Mouse (Mus musculus): ENCODE data around the gene Gm17409. TPM values are rescaled to one million over a fixed set of nuclear protein-coding genes. Genes with fewer than 3 reads are reported as not detected.

The Gm17409 gene
- total RNA-seq, 2 experiments from 2014 or later = not detected

- no peak for DNase-seq (ENCODE audit: extremely low spot score in 1 of 2, low spot score in 2 of 2)
- intact Hi-C loops (cut with DNase I) = loop anchor here (5.0 kb wide), 1 partner anchor 88 kb away; the partner anchor contains the start of genes Acvr1 and Upp2
These were observed 9.6 kb downstream of the Gm17409 start for GRCm38 (mm10) chr2:58479536-58479935.

GRCm38 (mm10) chr2:58480764-58481163, 10.8 kb downstream of the Gm17409 start:
- no peak for DNase-seq (ENCODE audit: extremely low spot score in 1 of 2, low spot score in 2 of 2)
- intact Hi-C loops (cut with DNase I) = no loop called here

- intact Hi-C loops (cut with DNase I) = no loop called here
- no peak for DNase-seq (ENCODE audit: extremely low spot score in 1 of 2, low spot score in 2 of 2)
These were observed 11.7 kb downstream of the Gm17409 start for GRCm38 (mm10) chr2:58481450-58482100.

- no peak for DNase-seq (ENCODE audit: extremely low spot score in 1 of 2, low spot score in 2 of 2)
- intact Hi-C loops (cut with DNase I) = no loop called here
These were observed 14.5 kb downstream of the Gm17409 start for GRCm38 (mm10) chr2:58484284-58484965.

- intact Hi-C loops (cut with DNase I) = no loop called here
- DNase-seq (ENCODE audit: extremely low spot score in 1 of 2, low spot score in 2 of 2) = peak in 1 of 2 experiments; percentile 36
These were observed 15.2 kb downstream of the Gm17409 start for GRCm38 (mm10) chr2:58485152-58485551.

DNA sequence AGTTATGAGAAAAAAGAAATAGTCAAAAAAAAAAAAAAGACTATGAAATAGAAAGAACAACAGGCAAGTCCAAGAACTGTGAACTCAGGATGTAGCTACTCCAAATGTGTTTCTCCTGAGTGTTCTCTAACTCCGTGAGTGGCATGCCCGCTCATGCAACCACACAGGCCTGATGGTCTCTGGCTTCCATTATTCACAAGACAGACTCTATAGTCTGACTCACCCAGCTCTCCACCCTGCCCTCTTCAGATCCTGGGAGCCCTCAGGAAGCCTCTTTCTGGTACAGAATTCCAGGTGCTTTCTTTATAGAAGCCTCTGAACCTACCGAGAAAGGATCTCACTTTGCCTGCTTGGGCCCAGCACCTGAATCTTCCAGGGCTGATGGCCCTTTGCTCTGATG, 15.8 kb downstream of the Gm17409 start:
- DNase-seq (ENCODE audit: extremely low spot score in 1 of 2, low spot score in 2 of 2) = no peak
- intact Hi-C loops (cut with DNase I) = no loop called here

- DNase-seq (ENCODE audit: extremely low spot score in 1 of 2, low spot score in 2 of 2) = no peak
- intact Hi-C loops (cut with DNase I) = no loop called here
These were observed 16.7 kb downstream of the Gm17409 start for GRCm38 (mm10) chr2:58486441-58487278.

DNA sequence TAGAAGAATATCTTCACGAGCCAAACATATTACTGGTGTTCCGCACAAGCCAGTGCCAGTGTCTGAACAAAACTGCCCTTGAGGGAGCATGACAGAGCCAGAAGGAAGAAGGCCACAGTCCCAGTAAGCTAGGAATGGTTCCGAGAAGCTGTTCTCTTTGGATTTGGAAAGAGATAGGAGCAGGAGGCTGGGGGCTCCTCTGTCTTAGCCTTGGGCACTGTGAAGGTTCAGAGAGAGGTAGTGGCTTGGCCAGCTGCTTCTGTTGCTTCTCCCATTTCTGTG, 17.3 kb downstream of the Gm17409 start:
- no peak for DNase-seq (ENCODE audit: extremely low spot score in 1 of 2, low spot score in 2 of 2)
- intact Hi-C loops (cut with DNase I) = no loop called here

DNA sequence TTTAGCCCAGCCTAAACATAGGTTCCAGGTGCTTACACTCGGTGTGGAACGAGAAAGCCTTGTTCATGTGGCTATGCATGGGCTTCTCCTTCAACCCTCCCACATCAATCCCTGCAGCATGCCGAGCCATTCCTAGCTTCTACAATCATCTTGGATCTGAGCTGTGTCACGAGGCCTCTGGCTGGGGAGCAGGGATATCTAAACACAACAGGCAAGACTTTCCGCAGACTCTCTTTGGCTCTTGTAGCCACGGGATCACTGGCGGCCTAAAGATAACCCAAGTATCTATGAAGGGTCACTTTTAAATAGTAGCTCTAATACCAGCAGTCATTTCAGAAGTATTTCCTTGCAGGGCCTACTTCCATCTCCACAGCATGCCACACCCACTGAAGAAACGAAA, 18.5 kb downstream of the Gm17409 start:
- DNase-seq (ENCODE audit: extremely low spot score in 1 of 2, low spot score in 2 of 2) = no peak
- intact Hi-C loops (cut with DNase I) = no loop called here

GRCm38 (mm10) chr2:58489275-58489674, 19.4 kb downstream of the Gm17409 start:
- intact Hi-C loops (cut with DNase I) = no loop called here
- no peak for DNase-seq (ENCODE audit: extremely low spot score in 1 of 2, low spot score in 2 of 2)

- DNase-seq (ENCODE audit: extremely low spot score in 1 of 2, low spot score in 2 of 2) = no peak
- intact Hi-C loops (cut with DNase I) = no loop called here
These were observed 24.0 kb downstream of the Gm17409 start for GRCm38 (mm10) chr2:58493685-58494635.

GRCm38 (mm10) chr2:58495271-58495670, 25.4 kb downstream of the Gm17409 start:
- DNase-seq (ENCODE audit: extremely low spot score in 1 of 2, low spot score in 2 of 2) = no peak
- intact Hi-C loops (cut with DNase I) = no loop called here

DNA sequence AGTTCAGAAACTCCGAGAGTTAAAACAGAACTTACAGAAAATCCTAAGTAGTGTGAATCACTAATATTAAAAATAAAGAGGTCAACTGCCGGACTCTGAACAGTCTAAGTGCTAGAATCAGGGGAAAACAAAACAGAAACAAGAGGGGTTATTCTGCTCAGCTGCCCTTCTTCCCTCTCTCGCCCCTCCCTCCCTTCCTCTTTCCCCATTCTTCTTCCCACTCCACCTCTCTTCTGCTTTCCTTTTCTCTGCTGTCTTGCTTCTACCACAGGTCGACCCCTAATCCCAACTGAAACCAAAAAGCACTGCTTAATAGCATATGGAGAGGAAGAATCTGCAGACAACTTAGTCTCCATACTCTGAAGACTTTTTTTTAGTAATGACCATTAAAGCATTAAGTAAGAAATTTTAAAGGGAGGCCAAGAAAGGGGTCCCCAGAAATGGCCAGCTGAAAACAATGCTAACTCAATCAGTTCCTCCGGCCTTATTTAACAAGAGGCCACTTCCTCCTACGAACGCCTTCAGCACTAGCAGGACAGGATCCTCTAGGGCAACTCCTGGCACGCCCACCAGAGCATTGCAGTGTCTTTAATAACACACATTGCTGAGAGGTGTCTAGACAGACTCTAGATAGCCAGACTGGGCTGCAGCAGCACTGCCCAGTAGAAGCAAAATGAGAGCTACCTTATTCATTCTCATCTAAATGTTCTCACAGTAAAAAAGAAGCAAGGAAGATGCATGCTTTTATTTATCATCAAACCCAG, 26.9 kb downstream of the Gm17409 start:
- no peak for DNase-seq (ENCODE audit: extremely low spot score in 1 of 2, low spot score in 2 of 2)
- intact Hi-C loops (cut with DNase I) = no loop called here

DNA sequence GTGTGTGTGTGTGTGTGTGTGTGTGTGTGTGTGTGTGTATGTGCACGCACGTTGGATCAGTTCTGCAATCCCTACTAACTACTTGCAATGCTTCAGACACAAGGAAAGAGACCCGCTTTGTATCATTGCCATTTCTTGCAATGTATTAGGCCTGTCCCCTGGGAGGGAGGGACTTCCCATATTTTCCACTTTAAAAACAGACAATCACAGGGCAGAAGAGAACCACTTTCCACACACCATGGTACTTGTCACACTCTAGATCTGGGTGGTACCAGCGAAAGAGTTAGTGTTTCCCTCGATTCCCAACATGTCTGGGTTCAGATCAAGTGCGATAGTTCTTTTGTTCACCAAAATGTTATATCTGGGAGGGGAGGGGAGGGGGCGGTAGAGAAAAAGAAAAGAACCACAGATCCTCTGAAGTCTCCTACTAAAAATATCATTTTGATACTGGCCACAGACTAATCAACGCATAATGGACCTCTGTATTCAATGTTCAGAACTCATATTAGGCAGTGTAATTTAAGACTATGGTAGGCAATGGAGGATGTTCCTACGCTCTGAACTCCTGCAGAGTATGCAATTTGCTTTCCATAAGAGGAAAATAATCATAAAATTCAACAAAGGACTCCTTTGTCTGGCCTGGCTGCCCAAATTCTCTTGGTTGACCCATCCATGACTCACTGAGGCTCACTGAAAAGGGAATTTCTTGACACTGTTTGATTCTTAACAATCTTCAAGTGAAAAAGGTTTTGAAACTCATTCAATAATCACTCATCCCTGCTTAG, 35.6 kb downstream of the Gm17409 start:
- intact Hi-C loops (cut with DNase I) = no loop called here
- no peak for DNase-seq (ENCODE audit: extremely low spot score in 1 of 2, low spot score in 2 of 2)

DNA sequence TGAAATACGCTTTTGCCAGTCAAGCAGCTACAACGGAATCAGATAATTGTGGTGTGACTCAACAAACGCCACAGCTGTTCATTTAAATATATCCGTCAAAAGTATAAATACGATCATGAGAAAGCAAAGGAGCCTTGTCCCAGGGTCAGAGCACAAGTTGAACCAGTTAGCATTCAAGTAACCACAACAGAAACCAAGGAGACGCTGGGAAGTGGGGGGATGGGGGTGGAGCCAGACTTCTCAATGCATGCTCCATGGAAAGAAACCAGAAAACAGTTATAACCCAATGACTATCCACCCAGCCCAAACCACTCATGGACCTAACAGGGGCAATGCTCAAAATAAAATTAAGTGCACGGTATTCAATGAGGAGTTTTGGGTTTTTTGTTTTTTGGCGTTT, 40.3 kb downstream of the Gm17409 start:
- intact Hi-C loops (cut with DNase I) = no loop called here
- no peak for DNase-seq (ENCODE audit: extremely low spot score in 1 of 2, low spot score in 2 of 2)

DNA sequence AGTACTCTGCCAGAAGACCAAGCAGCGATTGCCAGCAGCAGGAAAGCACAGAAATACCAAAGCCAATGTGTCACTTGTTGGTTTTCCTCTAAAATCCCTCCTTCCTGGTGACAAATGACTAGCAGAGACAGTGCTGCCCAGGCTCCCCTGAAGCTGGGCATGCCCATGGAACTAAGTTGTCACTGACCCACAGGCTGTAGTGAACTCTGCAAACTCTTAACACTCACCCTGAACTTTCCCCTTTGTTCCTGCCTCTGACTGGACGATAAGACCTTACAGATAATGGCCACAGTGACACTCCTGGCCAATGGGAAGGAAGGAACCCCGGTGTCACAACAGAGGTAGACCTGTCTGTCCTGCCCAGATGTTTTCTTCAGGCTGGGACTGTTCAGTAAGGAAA, 43.3 kb downstream of the Gm17409 start:
- intact Hi-C loops (cut with DNase I) = no loop called here

DNA sequence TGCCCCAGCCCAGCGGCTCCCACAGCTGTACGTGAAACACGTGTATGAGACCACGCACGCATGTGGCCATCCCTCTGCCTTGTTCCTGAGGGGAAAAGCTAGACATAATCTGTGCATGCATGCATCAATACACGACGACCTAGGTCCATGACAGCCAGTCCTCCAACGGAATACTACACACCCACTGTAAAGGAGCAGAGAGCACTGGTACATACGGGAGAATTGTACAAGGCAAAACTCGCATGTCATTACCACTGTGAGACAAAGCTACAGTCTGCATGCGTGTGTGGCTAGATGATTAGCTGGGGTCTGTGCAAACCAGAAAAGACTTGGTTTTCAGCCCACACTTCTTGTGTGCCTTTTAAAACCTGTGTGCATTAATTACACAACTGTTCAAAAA, 44.6 kb downstream of the Gm17409 start:
- no peak for DNase-seq (ENCODE audit: extremely low spot score in 1 of 2, low spot score in 2 of 2)
- intact Hi-C loops (cut with DNase I) = no loop called here

More for the DNA sequence above, 43.3 kb downstream of the Gm17409 start:
- DNase-seq (ENCODE audit: extremely low spot score in 1 of 2, low spot score in 2 of 2) = no peak
